Mouse (Mus musculus): ENCODE measurements around the gene Pabpn1. TPM values are rescaled to one million over a fixed set of nuclear protein-coding genes. Genes with fewer than 3 reads are reported as not detected.

Pabpn1 gene
- polyA plus RNA-seq, 1 experiment from 2014 or later: 99.0 TPM

- Histone ChIP-seq H3K27me3 (ENCODE audit: control insufficient read depth, insufficient read depth, low read length) (no peaks in the 10 kb centered on the region), H3K36me3 (ENCODE audit: control insufficient read depth, insufficient read depth, low read length) (no peaks in the 10 kb centered on the region), H3K9me3 (replicated peaks; ENCODE audit: control insufficient read depth, low read length) (no peaks in the 10 kb centered on the region), H3K4me1 (ENCODE audit: control insufficient read depth, insufficient read depth, low read length) (peaks cover 10% of the 10 kb centered on the region; the same call in 1 of the 2 replicates), H3K9ac (ENCODE audit: low read depth, low read length) (peak within 1 kb of the TSS; percentile 77), H3K4me3 (ENCODE audit: low read depth, low read length) (peak within 1 kb of the TSS; percentile 70), H3K27ac (ENCODE audit: low read depth, low read length) (peak within 1 kb of the TSS; percentile 73), H3K4me2 (peak within 1 kb of the TSS; percentile 91)
- ATAC-seq (replicated peaks; ENCODE audit: insufficient number of reproducible peaks, low FRiP score, low TSS enrichment): peak; percentile 69
- WGBS (ENCODE audit: insufficient replicate concordance): under 1% methylated on average over 46 of the region's 61 CpGs
These were observed 15.1 kb upstream of the Pabpn1 start, which contains the start of gene Ppp1r3e for GRCm38 (mm10) chr14:54877048-54877715. TSS of gene Ppp1r3e (minus strand) at chr14:54877550.

GRCm38 (mm10) chr14:54883154-54884021 is 8.9 kb upstream of the Pabpn1 start, which contains the start of the genes Bcl2l2 and Gm20521:
TSS of gene Bcl2l2 (plus strand) at chr14:54883377.
TSS of gene Gm20521 (plus strand) at chr14:54883441.
- H3K4me2 ChIP-seq: peak within 1 kb of the TSS; percentile 73
- peak within 1 kb of the TSS; percentile 90 for H3K27ac ChIP-seq (ENCODE audit: low read depth, low read length)
- peaks cover 13% of the 10 kb centered on the region for H3K4me1 ChIP-seq (ENCODE audit: control insufficient read depth, insufficient read depth, low read length)
- no peaks in the 10 kb centered on the region for H3K27me3 ChIP-seq (ENCODE audit: control insufficient read depth, insufficient read depth, low read length)
- WGBS (ENCODE audit: insufficient replicate concordance): under 1% methylated on average over 27 of the region's 27 CpGs
- peak within 1 kb of the TSS; percentile 78 for H3K9ac ChIP-seq (ENCODE audit: low read depth, low read length)
- peak within 1 kb of the TSS; percentile 56 for H3K4me3 ChIP-seq (ENCODE audit: low read depth, low read length)
- H3K9me3 ChIP-seq (replicated peaks; ENCODE audit: control insufficient read depth, low read length): no peaks in the 10 kb centered on the region
- ATAC-seq (replicated peaks; ENCODE audit: insufficient number of reproducible peaks, low FRiP score, low TSS enrichment): peak; percentile 83
- peaks cover 4% of the 10 kb centered on the region; the same call in 1 of the 2 replicates for H3K36me3 ChIP-seq (ENCODE audit: control insufficient read depth, insufficient read depth, low read length)

GRCm38 (mm10) chr14:54884022-54884712 is 8.1 kb upstream of the Pabpn1 start:
- H3K27me3 ChIP-seq (ENCODE audit: control insufficient read depth, insufficient read depth, low read length): no peaks in the 10 kb centered on the region
- H3K9ac ChIP-seq (ENCODE audit: low read depth, low read length): peak overlapping the region; percentile 78
- peak overlapping the region; percentile 90; the same call in 1 of the 2 replicates for H3K27ac ChIP-seq (ENCODE audit: low read depth, low read length)
- peaks cover 13% of the 10 kb centered on the region for H3K4me1 ChIP-seq (ENCODE audit: control insufficient read depth, insufficient read depth, low read length)
- 28% methylated on average over 21 of the region's 21 CpGs for WGBS (ENCODE audit: insufficient replicate concordance)
- H3K9me3 ChIP-seq (replicated peaks; ENCODE audit: control insufficient read depth, low read length): no peaks in the 10 kb centered on the region
- no peak; the same call in 1 of the 2 replicates for ATAC-seq (replicated peaks; ENCODE audit: insufficient number of reproducible peaks, low FRiP score, low TSS enrichment)
- peaks cover 4% of the 10 kb centered on the region; the same call in 1 of the 2 replicates for H3K36me3 ChIP-seq (ENCODE audit: control insufficient read depth, insufficient read depth, low read length)
- peak overlapping the region; percentile 73 for H3K4me2 ChIP-seq
- H3K4me3 ChIP-seq (ENCODE audit: low read depth, low read length): peak overlapping the region; percentile 56

DNA sequence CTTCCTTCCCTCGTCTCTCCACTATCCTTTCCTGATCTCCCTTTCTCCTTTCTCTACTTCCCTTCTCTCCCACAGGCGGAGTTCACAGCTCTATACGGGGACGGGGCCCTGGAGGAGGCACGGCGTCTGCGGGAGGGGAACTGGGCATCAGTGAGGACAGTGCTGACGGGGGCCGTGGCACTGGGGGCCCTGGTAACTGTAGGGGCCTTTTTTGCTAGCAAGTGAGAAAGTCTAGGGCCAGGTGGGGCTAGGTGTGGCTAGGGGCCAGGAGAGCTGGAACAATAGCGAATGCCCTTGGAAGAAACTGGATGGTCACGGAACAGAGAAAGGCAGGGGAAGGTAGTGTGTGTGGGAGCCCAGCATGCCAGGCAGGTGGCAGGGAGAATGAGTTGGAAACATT is 7.0 kb upstream of the Pabpn1 start:
- Histone ChIP-seq H3K4me3 (ENCODE audit: low read depth, low read length) (no peak overlapping the region), H3K4me1 (ENCODE audit: control insufficient read depth, insufficient read depth, low read length) (peaks cover 13% of the 10 kb centered on the region), H3K27ac (ENCODE audit: low read depth, low read length) (no peak overlapping the region), H3K27me3 (ENCODE audit: control insufficient read depth, insufficient read depth, low read length) (no peaks in the 10 kb centered on the region), H3K9me3 (replicated peaks; ENCODE audit: control insufficient read depth, low read length) (no peaks in the 10 kb centered on the region), H3K36me3 (ENCODE audit: control insufficient read depth, insufficient read depth, low read length) (peaks cover 4% of the 10 kb centered on the region; the same call in 1 of the 2 replicates), H3K9ac (ENCODE audit: low read depth, low read length) (no peak overlapping the region), H3K4me2 (no peak overlapping the region)
- ATAC-seq (replicated peaks; ENCODE audit: insufficient number of reproducible peaks, low FRiP score, low TSS enrichment): no peak
- 87% methylated on average over 11 of the region's 11 CpGs for WGBS (ENCODE audit: insufficient replicate concordance)

DNA sequence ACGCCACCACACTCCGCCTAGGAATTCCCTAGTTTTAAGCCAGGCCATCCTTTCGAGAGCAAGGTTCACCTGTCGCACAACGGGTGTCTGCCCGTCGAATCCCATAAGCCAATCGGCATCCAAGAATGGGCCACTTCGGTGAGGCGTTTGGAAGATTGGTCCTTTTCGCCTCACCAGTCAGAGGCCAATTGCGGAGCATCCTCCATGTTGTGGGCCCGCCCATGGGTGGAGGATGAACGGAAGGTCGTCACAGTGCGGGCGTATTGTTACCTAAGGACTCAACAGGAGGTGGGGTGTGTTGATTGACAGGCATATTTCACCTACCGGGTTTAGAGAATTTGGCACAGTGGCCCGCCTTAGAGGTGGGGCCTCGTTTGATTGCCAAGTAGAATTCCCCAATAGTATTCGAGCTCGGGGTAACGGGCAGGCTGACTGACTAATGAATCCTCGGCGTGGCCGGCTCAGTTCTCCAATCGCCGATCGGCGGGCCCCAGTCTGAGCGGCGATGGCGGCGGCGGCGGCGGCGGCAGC is 1.4 kb downstream of the Pabpn1 start:
- Histone ChIP-seq H3K27me3 (ENCODE audit: control insufficient read depth, insufficient read depth, low read length) (no peaks in the 10 kb centered on the region), H3K9me3 (replicated peaks; ENCODE audit: control insufficient read depth, low read length) (no peaks in the 10 kb centered on the region), H3K4me1 (ENCODE audit: control insufficient read depth, insufficient read depth, low read length) (peaks cover 26% of the 10 kb centered on the region), H3K36me3 (ENCODE audit: control insufficient read depth, insufficient read depth, low read length) (peaks cover 18% of the 10 kb centered on the region), H3K4me3 (ENCODE audit: low read depth, low read length) (peak overlapping the region; percentile 96), H3K4me2 (peak overlapping the region; percentile 79), H3K27ac (ENCODE audit: low read depth, low read length) (peak overlapping the region; percentile 97), H3K9ac (ENCODE audit: low read depth, low read length) (peak overlapping the region; percentile 100)
- under 1% methylated on average over 38 of the region's 38 CpGs for WGBS (ENCODE audit: insufficient replicate concordance)
- peak; percentile 98 for ATAC-seq (replicated peaks; ENCODE audit: insufficient number of reproducible peaks, low FRiP score, low TSS enrichment)

GRCm38 (mm10) chr14:54894296-54895151 is 2.2 kb downstream of the Pabpn1 start:
- H3K9ac ChIP-seq (ENCODE audit: low read depth, low read length): peak overlapping the region; percentile 100
- H3K9me3 ChIP-seq (replicated peaks; ENCODE audit: control insufficient read depth, low read length): no peaks in the 10 kb centered on the region
- H3K4me3 ChIP-seq (ENCODE audit: low read depth, low read length): peak overlapping the region; percentile 96
- peaks cover 18% of the 10 kb centered on the region for H3K36me3 ChIP-seq (ENCODE audit: control insufficient read depth, insufficient read depth, low read length)
- ATAC-seq (replicated peaks; ENCODE audit: insufficient number of reproducible peaks, low FRiP score, low TSS enrichment): peak; percentile 78
- peak overlapping the region; percentile 97 for H3K27ac ChIP-seq (ENCODE audit: low read depth, low read length)
- peak overlapping the region; percentile 79 for H3K4me2 ChIP-seq
- no peaks in the 10 kb centered on the region for H3K27me3 ChIP-seq (ENCODE audit: control insufficient read depth, insufficient read depth, low read length)
- under 1% methylated on average over 53 of the region's 54 CpGs for WGBS (ENCODE audit: insufficient replicate concordance)
- H3K4me1 ChIP-seq (ENCODE audit: control insufficient read depth, insufficient read depth, low read length): peaks cover 26% of the 10 kb centered on the region

- H3K27ac ChIP-seq (ENCODE audit: low read depth, low read length): no peak overlapping the region; the same call in 1 of the 2 replicates
- no peak overlapping the region for H3K9ac ChIP-seq (ENCODE audit: low read depth, low read length)
These were observed 5.1 kb downstream of the Pabpn1 start for GRCm38 (mm10) chr14:54897445-54897844.

More at GRCm38 (mm10) chr14:54897445-54897844, 5.1 kb downstream of the Pabpn1 start:
- H3K4me1 ChIP-seq (ENCODE audit: control insufficient read depth, insufficient read depth, low read length): peaks cover 26% of the 10 kb centered on the region
- no peak overlapping the region for H3K4me2 ChIP-seq
- no peaks in the 10 kb centered on the region for H3K27me3 ChIP-seq (ENCODE audit: control insufficient read depth, insufficient read depth, low read length)
- peaks cover 18% of the 10 kb centered on the region for H3K36me3 ChIP-seq (ENCODE audit: control insufficient read depth, insufficient read depth, low read length)
- ATAC-seq (replicated peaks; ENCODE audit: insufficient number of reproducible peaks, low FRiP score, low TSS enrichment): no peak
- 56% methylated on average over 2 of the region's 2 CpGs for WGBS (ENCODE audit: insufficient replicate concordance)
- H3K4me3 ChIP-seq (ENCODE audit: low read depth, low read length): no peak overlapping the region
- H3K9me3 ChIP-seq (replicated peaks; ENCODE audit: control insufficient read depth, low read length): no peaks in the 10 kb centered on the region

Measured in heart, embryonic 11.5 days (tissue).